Mouse (Mus musculus) adrenal gland, adult 8-10 months (tissue): ENCODE results near the gene Nav2. TPM values are rescaled to one million over a fixed set of nuclear protein-coding genes. Genes with fewer than 3 reads are reported as not detected.

Experiments
- DNase-seq: peaks from one replicate; pipeline ENCODE4 v3.0.0; 2022
- total RNA-seq, 4 experiments: library from RNA; stranded (reverse); gene quantifications; 2 replicates each; pipeline ENCODE4 v1.2.4; 2022

Nav2 gene
- total RNA-seq, 4 experiments from 2014 or later: 5.1 to 13.7 (median 9.1) TPM

DNA sequence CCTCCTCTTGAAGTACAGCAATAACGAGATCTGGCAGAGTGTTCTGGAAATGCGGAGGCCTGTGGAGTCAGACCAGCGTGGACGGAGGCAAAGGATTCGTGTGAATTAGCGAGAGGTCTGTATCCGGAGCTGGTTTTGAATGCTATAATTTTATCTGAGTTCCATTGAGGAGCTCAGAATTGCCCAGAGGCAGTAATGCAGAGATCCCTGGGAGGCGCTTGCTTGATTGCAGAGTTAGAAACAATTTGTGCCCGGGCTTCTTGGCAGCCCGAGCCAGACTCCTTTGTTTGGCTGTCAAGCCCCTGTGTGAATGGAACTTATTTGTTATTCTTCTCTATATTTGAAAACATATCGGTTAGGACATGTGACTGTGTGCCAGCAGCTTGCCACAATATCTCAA lies 255.3 kb downstream of the Nav2 start:
- no peak for DNase-seq

DNA sequence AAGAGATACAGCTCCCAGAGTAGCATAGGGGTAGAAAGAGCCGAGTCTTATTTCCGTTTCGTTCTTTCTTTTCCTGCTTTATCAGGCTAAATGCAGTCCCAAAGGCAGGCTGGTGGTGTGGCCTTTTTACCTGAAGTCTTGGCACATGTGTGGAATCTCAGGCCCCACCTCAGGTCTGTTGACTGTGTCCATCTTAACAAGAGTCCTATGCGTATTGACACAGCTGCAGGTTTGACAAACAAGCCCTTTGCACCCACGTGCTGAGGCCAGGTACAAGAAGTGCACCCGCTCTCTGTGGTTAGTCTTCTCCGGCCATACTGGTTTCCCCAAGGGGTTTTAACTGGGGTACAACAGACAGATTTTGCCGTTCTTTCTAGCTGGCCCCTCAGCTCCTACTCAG lies 256.4 kb downstream of the Nav2 start:
- DNase-seq: no peak

DNA sequence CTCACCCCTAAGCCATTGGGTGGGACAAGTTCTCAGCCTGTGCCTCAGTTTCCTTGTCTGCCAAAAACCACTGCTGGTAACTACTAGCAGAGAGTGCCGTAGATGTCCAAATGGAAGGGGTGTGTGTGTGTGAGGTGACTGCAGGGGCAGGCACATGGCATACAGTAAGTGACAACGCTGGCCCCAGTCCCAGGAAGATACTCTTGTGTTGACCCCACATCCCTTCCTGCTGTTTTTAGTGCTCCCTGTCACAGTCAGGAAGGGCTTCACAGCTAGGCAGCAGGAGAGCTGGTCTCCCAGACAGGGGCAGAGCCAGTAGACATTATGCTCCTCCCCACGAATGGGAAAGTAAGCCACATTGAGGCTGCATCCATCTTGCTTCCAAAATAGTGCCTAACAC lies 264.4 kb downstream of the Nav2 start:
- no peak for DNase-seq

DNA sequence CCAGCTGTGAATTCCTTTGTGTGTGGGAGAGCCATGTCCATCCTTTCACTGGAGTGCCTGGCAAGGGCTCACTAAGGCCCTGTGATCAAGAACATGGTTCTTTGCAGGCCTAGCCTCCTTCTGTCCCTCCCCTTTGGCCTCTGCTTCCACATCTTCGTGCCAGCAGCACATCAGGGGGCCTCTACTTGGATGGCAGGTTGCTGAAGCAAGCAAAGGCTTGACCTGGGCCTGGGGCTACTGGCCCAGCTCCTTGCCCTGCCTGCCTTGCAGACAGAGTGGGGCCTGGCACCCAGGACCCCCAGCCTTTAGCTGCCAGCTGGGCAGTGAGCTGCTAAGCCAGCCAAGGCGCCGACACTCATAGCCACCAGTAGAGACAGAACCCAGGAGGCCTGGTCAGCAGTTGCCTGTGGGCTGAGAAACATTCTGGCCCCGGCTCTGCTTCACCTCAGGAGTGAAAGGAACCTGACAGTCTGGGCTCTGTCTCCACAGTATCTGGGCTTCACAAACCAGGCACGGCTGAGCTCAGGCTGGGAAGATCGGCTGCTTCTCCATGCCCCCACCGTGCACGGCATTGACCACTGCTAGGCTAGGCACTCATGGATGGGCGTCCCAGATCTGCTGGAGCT lies 267.4 kb downstream of the Nav2 start:
- DNase-seq: no peak

DNA sequence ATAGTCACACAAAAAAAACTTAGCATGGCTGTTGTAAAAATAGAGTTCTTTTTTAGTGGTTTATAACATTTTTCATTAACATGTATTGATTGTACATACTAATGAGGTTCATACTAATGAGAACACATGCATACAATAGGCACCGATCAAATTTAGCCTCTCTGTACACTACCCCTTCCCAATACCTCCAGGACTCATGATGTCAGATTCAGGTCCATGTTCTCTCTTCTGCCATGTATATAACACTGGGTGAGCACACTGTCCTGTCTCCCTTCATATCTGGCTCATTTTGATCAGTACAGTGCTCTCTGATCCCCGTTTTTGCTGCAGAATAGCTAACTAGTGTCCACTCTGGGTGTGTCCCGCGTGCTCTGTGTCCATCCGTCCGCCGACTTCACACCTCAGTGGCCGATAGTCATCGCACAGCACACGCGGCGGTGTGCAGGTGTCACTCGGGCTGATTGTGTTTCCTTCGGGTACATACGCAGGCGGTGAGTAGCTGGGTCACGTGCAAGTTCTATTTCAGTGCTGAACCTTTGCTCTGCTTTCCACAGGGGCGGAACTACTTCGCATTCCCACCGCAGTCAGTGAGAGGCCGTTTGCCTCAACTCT lies 268.2 kb downstream of the Nav2 start:
- no peak for DNase-seq

DNA sequence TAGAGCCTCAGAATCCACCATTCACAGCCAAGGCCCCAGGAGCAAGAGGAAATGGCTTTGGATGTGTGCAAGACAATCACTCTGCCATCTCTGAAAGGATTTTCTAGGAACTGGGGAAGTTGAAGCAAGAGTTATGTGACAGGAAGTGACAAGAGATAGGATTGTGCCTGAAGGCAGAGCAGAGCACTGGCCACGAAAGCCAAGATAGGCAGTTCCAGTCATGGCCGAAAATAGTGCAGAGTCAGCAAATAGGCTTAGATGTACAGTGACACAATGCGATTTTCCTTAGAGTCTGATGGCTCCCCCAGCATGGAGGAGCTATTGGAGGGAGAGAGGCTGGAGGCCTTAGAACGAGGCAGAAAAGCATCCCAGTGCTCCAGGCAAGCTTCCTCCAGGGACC lies 269.7 kb downstream of the Nav2 start:
- no peak for DNase-seq

DNA sequence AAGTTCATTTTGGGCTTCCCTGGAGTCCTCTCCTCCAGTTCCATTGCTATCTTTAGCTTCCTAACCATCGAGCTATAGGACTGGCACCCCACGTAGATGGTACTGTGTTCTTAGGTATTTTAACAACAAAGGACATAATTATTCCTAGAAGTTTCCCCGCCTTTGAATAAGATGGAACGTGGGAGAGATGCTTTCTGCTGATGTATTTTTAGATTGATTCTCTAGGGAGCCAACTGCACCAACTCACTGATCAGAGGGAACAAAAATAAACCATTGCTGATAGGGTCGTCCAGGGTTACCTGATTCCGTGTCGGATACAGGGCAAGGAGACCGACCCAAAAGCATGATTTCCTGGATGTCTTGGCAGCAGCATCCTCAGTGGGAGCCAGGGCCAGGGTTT lies 272.5 kb downstream of the Nav2 start:
- no peak for DNase-seq

DNA sequence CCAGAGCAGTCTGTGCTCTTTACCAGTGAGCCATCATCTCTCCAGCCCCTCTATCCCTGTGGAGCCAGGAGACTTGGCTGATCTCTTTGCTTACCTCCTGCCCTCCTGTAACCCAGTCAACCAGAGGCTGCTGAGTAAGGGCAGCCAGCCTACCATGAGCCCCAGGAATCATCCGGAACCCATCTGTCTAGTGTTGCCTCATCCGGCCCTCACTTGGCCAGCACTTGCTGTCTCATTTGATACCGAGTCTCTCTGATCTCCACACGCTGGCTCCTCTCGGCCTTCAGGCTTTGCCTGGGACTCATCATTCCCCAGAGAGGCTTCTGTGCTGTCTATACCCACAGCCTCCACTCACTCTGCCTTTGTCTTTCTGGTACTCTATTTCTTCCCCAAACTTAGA lies 273.9 kb downstream of the Nav2 start:
- no peak for DNase-seq

DNA sequence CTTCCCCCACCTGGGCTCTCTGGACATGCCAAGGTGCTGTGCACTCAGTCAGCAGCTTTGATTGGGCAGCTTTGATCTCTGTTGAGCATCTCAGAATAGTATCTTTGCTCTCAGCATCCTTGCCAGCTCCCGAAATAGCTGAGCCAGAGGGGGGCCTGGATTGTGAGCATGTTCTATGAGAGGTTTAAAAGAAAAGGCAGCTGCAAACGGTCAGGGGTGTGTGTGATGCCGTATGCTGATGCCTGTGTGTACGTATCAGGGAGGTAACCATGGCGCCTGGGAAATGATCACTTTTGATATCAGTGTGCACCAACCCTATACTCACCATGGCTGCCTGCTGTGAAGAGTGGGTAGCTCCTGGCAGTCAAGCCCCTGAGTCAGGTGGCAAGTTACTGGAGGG lies 275.2 kb downstream of the Nav2 start:
- DNase-seq: no peak

DNA sequence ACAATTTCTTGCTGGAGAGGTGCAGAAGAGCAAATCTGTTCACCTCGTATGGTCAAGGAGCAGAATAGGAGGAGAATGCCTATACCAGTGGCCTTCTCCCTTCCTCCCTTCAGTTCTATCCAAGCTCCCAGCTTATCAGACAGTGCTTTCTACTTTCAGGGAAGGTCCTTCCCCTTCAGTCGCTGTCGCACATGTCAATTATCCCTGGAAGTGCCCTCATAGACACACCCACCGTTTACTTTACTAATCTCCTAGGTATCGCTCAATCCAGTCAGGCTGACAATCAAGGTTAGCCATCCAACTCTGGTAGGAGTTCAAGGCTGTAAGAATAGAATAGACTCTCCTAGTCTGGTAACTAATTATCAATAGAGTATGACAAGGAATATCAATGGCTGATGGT lies 277.5 kb downstream of the Nav2 start:
- no peak for DNase-seq

DNA sequence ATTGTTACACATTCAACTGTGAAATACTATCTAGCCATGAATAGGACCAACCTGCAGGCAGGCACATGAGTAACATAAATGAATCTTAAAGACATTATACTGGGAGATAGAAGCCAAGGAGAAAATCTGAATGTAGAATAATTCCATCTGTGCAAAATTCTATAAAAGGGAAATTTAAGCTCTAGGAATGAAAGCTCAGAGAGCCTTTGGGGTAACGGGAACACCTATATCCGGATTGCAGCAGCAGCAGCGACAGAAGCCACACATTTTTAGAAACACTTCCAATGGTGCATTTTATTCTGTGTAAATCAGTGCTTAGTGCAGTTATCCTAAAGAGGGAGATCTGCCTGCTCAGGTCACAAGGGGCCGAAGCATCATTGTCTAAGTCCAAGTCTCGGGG lies 280.8 kb downstream of the Nav2 start:
- no peak for DNase-seq

DNA sequence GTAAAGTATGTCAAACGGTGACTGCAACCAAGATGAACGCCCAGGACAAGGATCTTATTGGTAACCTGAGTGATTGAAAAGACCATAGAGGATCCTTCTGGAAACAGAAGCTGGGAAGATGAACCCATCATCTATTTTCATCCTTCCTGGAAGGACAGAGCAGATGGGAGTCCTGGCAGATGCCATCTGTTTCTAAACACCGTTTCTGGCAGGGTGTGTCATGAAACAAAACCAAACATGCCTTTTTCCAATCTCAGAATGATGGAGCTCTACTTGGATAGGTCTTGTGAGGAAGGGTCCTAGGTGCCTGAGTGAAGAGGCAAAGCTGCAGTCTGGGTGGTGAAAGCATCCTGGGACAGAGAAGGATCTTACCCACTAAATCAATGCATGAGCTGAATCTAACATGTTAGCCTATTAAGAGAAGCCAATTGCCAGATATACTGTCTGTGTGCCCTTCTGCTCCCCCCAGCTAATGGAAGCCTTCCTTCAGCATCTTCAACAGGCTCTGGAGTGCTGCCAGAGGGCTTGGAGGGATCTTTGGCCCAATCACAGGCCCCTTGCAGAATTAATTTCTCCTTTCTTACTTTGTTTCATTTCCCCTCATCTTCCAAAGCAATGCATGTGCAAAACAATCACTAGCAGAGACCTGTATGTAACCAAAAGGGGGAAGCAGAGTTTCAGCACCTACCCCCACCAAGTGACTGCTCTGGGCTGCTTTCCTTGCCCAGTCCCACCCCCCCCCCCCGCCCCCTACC lies 281.9 kb downstream of the Nav2 start:
- no peak for DNase-seq

DNA sequence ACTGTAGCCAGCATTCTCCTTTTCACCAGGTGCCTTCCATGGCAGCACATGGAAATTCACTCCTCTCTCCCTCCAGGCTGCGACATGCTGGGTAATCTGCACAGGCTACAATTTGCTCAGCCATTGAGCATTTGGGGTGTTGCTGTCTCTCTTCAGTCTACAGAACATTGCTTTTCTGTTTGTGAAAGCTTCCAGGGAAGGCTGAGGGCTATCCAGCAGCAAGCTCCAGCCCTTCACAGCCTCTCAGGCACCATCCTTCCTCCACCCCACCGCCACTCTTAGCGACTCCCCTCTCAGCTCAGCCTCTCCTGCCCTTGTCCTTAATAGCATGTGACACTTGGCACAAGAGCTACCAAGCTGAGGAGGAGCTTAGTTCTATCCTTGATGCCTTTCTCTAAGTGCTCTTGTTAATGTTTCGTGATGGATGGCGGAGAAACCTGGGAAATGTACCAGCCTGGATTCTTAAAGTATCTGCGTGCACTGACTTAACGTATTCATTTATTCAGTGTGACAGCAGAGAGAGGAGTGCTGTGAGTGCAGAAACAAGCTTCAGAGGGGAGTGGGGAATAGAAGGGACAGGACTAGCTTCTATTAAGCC lies 282.7 kb downstream of the Nav2 start:
- no peak for DNase-seq

DNA sequence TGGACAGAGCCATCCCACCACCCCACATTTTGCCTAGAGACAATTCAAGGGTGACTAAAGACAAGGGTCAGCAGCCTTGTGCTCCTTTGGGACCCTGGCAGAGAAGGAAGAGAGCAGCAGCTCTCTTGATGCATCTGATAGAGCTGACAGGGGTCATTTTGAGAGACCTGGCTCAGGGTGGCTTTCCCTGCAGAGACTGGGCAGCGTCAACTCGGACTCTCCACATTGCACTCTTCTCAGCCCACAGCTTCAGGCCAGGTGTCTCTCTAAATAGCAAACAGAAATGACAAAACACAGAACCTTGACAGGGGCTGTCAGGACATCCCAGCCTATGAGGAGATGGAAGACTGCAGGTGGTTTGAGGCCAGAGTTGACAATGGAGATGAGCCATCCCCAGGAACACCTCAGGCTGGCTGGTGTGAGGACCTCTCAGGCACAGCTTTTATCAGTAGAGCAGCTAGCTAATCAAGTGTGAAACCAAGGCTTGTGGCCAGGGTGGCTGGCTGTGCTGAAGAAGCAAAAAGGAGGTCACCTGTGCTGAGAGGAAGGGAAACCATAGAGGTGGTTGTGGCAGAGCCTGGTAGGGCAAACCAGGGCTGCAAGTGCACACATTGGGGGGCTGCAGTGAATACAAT lies 283.7 kb downstream of the Nav2 start:
- no peak for DNase-seq

DNA sequence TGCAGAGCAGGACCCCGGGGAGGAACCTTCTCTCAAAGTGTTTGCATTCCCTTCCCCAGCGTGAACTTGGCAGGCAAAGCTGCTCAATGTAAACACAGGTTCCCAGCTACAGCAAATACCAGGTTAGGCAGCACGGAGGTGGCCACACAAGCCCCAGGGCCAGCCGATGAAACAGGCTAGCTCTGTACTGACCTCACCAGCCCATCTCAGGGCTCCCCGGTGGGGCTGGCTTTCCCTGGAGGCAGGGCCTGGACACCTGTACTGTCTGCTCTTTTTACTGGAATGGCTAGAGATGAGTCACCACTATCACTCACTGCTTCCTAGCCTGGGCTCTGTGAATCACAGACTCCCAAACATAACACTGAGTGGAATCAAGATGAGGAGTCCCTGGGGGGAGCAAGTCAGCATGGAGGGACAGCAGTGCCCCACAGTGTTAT lies 287.2 kb downstream of the Nav2 start:
- no peak for DNase-seq

DNA sequence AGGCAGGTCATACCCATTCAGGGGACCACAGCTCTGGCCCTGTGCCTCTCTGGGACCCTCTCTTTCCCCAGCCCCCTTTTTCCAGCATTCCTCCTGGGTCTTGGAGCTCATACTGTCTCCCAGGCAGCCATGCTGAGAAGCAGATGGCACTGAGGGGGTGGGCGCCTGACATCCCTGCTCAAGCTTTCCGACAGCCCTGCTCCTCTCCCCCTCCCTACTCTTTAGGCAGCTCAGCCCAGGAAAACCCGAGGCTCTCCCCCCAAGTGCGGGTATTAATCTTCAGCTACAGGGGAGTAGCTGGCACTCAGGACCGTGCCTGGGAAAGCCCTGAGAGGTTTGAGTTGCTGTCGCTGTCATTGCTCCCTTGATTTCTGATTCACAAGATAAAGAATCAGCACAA lies 290.9 kb downstream of the Nav2 start:
- DNase-seq: no peak

DNA sequence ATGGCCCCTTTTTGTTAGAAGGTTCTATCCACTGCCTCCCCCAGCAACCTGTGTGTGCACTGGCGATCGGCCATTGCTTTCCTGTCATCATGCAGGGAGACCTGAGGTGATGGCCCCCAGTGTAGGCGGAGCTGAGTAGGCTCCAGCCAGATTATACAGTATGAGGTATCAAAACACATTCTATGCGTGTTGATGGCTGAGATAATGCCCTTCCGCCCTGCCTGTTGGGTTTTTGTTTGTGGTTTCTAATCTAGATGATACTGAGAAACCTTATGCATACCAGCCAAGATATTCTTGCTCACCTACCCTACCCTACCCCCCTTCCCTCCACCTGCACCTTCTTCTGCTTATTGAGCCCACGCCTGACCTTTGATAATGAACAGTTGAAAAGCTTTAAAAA lies 291.8 kb downstream of the Nav2 start:
- no peak for DNase-seq

DNA sequence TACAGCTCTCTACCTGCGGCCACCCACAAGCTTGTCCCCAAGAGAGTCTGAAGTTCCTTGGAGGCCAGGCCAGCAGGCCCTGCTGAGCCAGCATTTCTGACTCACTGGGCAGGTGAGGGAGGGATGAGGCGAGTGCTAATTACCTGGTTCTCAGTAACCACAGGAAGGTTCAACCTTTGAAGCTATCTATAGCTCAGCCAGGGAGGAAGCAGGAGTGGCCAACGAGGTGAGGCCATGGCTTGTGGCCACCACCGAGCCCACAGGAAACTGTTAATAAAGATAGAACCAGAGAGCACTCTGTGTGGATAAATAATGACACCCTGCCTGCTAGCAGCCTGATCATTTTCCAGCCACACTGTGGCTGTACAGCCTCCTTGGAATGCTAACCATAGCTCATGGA lies 294.5 kb downstream of the Nav2 start:
- DNase-seq: no peak

DNA sequence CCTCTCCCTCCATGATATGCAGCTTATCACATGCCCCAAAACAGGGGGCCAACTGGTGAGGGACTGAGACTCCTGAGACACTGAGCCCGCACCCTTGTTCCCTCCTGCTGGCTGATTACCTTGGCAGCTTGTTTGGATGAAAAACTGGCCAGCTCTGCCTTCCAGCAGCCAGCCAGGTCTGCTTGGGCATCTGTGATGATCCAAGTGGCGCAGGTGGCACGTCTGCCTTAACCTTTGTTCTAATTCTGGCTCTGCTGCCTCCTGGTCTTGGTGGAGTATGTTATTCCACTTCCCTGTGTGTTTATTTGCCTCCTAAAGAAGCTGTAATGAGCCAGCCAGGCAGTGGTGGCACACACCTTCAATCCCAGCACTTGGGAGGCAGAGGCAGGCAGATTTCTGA lies 296.3 kb downstream of the Nav2 start:
- DNase-seq: no peak

DNA sequence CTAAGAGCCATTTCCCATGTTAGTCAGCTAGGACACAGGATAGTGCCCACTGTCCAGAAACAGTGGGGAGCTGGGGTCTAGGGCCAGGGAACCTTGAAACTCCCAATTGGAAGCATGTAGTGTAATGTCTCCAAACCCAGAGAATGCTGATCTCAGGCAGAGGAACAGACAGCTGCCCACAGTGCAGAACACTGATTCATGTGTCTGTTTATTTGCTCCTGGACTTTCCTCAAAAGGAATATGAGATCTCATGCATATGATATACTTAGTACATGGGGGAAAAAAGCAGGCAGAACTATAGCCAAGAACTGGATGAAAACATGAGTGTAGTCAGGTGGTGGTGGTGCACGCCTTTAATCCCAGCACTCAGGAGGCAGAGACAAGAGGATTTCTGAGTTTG lies 297.0 kb downstream of the Nav2 start:
- no peak for DNase-seq

DNA sequence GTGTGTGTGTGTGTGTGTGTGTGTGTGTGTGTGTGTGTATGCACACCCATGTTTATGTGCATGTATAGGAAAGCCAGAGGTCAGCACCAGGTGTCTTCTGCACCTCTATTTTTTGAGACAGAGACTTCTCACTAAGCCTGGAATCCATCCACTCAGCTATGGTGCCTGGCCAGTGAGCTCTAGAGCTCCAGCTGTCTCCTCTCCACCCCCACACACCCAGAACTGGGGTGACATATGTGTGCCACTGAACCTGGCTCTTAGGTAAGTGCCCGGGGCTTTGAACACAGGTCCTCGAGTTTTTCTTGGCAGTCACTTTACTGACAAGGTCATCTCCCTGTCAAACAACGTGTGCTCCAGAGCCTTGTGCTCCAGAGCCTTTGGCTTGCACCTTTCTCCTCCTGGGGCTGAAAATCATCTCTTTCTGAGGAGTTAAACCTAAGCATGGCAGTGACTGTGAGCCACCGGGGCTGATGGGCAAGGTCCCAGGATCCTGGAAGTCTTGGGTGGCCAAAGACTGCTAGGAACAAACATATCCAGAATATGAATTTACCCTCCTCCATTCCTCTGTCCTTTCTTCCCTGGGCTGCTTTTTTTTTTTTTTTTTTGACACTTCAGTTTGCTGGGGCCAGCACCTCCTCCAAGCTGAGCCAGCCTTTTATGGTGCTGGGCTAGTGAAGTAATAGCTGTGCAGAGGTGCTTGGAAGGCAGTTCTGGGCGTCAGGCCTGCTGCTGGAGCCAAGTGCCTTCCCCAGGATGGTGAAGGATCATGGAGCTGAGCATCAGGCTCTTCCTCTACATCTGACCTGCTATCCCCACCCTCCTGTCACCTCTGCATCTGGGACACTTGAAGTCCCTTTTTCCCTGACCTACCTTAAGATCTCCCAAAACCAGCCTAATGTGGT lies 298.5 kb downstream of the Nav2 start:
- DNase-seq: no peak

DNA sequence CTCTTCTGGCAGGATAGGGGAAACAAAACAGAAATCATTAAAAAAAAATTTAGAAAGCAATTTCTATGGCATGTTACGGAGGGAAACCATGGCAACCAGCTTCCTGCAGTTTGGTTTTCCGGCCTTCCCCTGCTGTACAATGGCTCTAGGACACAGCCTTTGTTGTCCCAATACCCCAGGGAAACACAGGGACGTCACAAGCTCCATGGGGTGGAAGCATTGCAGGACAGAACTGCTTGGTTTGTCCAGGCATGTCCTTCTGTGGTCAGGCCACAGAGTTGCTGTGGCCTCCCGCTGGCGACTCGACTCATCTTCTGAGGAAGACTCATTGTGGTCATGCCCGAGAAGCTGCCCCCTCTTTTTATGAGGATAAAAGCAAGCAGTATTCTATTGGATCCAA lies 301.0 kb downstream of the Nav2 start:
- no peak for DNase-seq
